Mouse (Mus musculus) lung, adult 2 months (tissue): ENCODE results near the gene Tmcc3.

ENCODE experiments used
- CTCF ChIP-seq: fragments of 200-500 bp; IDR thresholded peaks from 2 replicates; pipeline ENCODE4 v1.5.1; 2011; ENCODE audit warnings: mild to moderate bottlenecking, low read length, control low read depth; ENCODE audit not compliant: insufficient read depth
- POLR2A ChIP-seq: fragments of 200-500 bp; IDR thresholded peaks from 2 replicates; pipeline ENCODE4 v1.6.1; 2011; ENCODE audit warnings: low read depth, mild to moderate bottlenecking, control low read depth, low read length, borderline replicate concordance; ENCODE audit errors: extremely low read depth

DNA sequence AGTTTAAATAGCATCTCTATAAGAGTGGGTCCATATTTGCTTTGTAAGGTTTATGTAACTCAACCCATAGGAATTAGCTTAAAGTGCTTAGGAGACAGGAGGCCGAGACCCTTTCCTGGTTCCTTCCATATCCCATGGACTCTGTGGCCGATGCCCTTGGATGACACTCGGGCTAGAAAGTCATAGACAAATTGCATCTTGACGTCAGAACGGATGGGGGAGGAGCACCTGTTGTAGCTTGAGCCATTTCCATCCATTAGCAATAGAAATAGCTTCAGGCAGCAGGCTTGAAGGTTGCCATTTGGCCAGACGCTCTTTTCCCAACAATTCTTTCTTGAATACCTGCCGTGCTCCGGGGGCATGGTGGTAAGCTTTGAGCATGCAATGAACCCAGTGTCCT is 150.1 kb downstream of the Tmcc3 start:
- TF ChIP-seq CTCF (no peak), POLR2A (no peak)
